Comparison of ENCODE assay signal across 14 mouse cellular contexts in genomic region chr3:149215691-149216090, GRCm38 (mm10).
DNase-seq lines count a peak whose midpoint lies in the region; ATAC-seq and TF ChIP-seq lines count a peak whose summit lies in the region.
"Had no signal": no experiment of that assay in that cellular context is flagged by ENCODE, and none has a peak within 500 bp of the region (broad histone marks: within the 10 kb centered on the region; RNA-seq: fewer than 3 reads in every experiment).

No protein-coding gene starts in this region.

- 50% methylated on average over 2 of the region's 2 CpGs for WGBS in kidney, adult 2 months
- 70% methylated on average over 2 of the region's 2 CpGs for WGBS in kidney, embryonic 14.5 days
- 69% methylated on average over 2 of the region's 2 CpGs for WGBS in intestine, embryonic 15.5 days

- H3K4me1 ChIP-seq in kidney, adult 2 months (ENCODE audit: control insufficient read depth, insufficient read depth, low read length): peaks cover 30% of the 10 kb centered on the region
- peaks cover 12% of the 10 kb centered on the region for H3K4me1 ChIP-seq in kidney, embryonic 14.5 days (ENCODE audit: control insufficient read depth, insufficient read depth, low read length)
- peaks cover 2% of the 10 kb centered on the region for H3K4me1 ChIP-seq in ES-Bruce4 (ENCODE audit: control insufficient read depth, insufficient read depth, low read length)
- H3K4me1 ChIP-seq in intestine, embryonic 15.5 days (replicated peaks): peaks cover 8% of the 10 kb centered on the region; the same call in 1 of the 2 replicates

- TF ChIP-seq CTCF in kidney, adult 2 months (conservative IDR thresholded peaks at IDR 0.05; ENCODE audit: insufficient read depth, insufficient read length, low read depth, low read length): no peak
- no peak for TF ChIP-seq CTCF in ES-Bruce4 (IDR thresholded peaks at IDR 0.05; ENCODE audit: low read depth, low read length)

- no peaks in the 10 kb centered on the region for H3K27me3 ChIP-seq in kidney, adult 2 months (replicated peaks; ENCODE audit: control insufficient read depth, insufficient read depth, low read length)
- no peaks in the 10 kb centered on the region for H3K27me3 ChIP-seq in kidney, embryonic 14.5 days (ENCODE audit: control insufficient read depth, insufficient read depth, low read length)
- no peaks in the 10 kb centered on the region; the same call in 1 of the 2 replicates for H3K27me3 ChIP-seq in ES-Bruce4 (ENCODE audit: control insufficient read depth, insufficient read depth, low read length, poor library complexity, severe bottlenecking)
- H3K27me3 ChIP-seq in intestine, embryonic 15.5 days (replicated peaks): no peaks in the 10 kb centered on the region
- H3K27me3 ChIP-seq: embryonic facial prominence, embryonic 13.5 days had no signal

- no peak overlapping the region for H3K4me2 ChIP-seq in kidney, embryonic 14.5 days (replicated peaks; ENCODE audit: low read depth, low read length)
- H3K4me2 ChIP-seq in intestine, embryonic 15.5 days (replicated peaks): no peak overlapping the region
- H3K4me2 ChIP-seq: embryonic facial prominence, embryonic 13.5 days had no signal

- no peak for TF ChIP-seq POLR2A in kidney, adult 2 months (IDR thresholded peaks at IDR 0.05; ENCODE audit: low read depth, low read length)
- no peak for TF ChIP-seq POLR2A in ES-Bruce4 (IDR thresholded peaks at IDR 0.05; ENCODE audit: insufficient read depth, low read length)

- no peaks in the 10 kb centered on the region for H3K9me3 ChIP-seq in kidney, embryonic 14.5 days (ENCODE audit: control insufficient read depth, low read length)
- H3K9me3 ChIP-seq in ES-Bruce4 (replicated peaks; ENCODE audit: control insufficient read depth, insufficient read depth, low read length, poor library complexity, severe bottlenecking): 0 out of 2 replicates have a peak, but pooled peaks cover 4% of the 10 kb centered on the region
- no peaks in the 10 kb centered on the region for H3K9me3 ChIP-seq in intestine, embryonic 15.5 days
- H3K9me3 ChIP-seq: embryonic facial prominence, embryonic 13.5 days; hindbrain, embryonic 10.5 days; limb, embryonic 10.5 days had no signal

- no peak overlapping the region for H3K9ac ChIP-seq in kidney, embryonic 14.5 days (ENCODE audit: low read depth, low read length)
- H3K9ac ChIP-seq in ES-Bruce4 (ENCODE audit: low read depth, poor library complexity, severe bottlenecking): no peak overlapping the region
- H3K9ac ChIP-seq in intestine, embryonic 15.5 days: no peak overlapping the region
- H3K9ac ChIP-seq: embryonic facial prominence, embryonic 13.5 days had no signal

- no peak for TF ChIP-seq EP300 in ES-Bruce4 (IDR thresholded peaks at IDR 0.05; ENCODE audit: insufficient read depth, low read depth, low read length)

- no peak overlapping the region for H3K4me3 ChIP-seq in kidney, adult 2 months (ENCODE audit: insufficient read depth, low read depth, low read length)
- no peak overlapping the region for H3K4me3 ChIP-seq in kidney, embryonic 14.5 days (ENCODE audit: low read length)
- no peak overlapping the region for H3K4me3 ChIP-seq in ES-Bruce4 (ENCODE audit: low read depth, low read length)
- H3K4me3 ChIP-seq in intestine, embryonic 15.5 days (replicated peaks): no peak overlapping the region
- H3K4me3 ChIP-seq: embryonic facial prominence, embryonic 13.5 days; hindbrain, embryonic 10.5 days; left cerebral cortex, adult 2 months; limb, embryonic 10.5 days had no signal

- H3K36me3 ChIP-seq in kidney, adult 2 months (ENCODE audit: control insufficient read depth, insufficient read depth, low read length): no peaks in the 10 kb centered on the region
- no peaks in the 10 kb centered on the region for H3K36me3 ChIP-seq in kidney, embryonic 14.5 days (ENCODE audit: control insufficient read depth, insufficient read depth, low read length)
- H3K36me3 ChIP-seq in ES-Bruce4 (ENCODE audit: control insufficient read depth, insufficient read depth, low read length, poor library complexity, severe bottlenecking): no peaks in the 10 kb centered on the region
- no peaks in the 10 kb centered on the region for H3K36me3 ChIP-seq in intestine, embryonic 15.5 days
- H3K36me3 ChIP-seq: embryonic facial prominence, embryonic 13.5 days; hindbrain, embryonic 10.5 days; limb, embryonic 10.5 days had no signal

- H3K27ac ChIP-seq in kidney, adult 2 months (ENCODE audit: insufficient read depth, low read depth, low read length): peak overlapping the region; percentile 77; the same call in 1 of the 2 replicates
- H3K27ac ChIP-seq in kidney, embryonic 14.5 days (ENCODE audit: low read depth, low read length): no peak overlapping the region
- peak overlapping the region; percentile 65 for H3K27ac ChIP-seq in ES-Bruce4 (ENCODE audit: insufficient read depth, low read length)
- 0 out of 2 replicates have a peak overlapping the region, but pooled peaks have one; percentile 48 for H3K27ac ChIP-seq in intestine, embryonic 15.5 days
- H3K27ac ChIP-seq: embryonic facial prominence, embryonic 13.5 days; hindbrain, embryonic 10.5 days; left cerebral cortex, adult 2 months; limb, embryonic 10.5 days had no signal

- DNase-seq in kidney, adult 2 months: no peak
- DNase-seq in lung, postnatal 25 days (ENCODE audit: low spot score): peak; percentile 39
- no peak for DNase-seq in adipocyte (ENCODE audit: low spot score)
- DNase-seq: cerebellum, adult 8-10 months; gastrocnemius, postnatal 25 days; thymus, adult 18-20 months had no signal

- no peak for ATAC-seq in kidney, embryonic 14.5 days (ENCODE audit: low FRiP score, low TSS enrichment)
- ATAC-seq in intestine, embryonic 15.5 days: peak; percentile 62
- ATAC-seq in erythroblast, adult 5-6 weeks (replicated peaks; ENCODE audit: low FRiP score, poor library complexity, severe bottlenecking): no peak
